Mouse (Mus musculus) ES-E14 (cell line): ENCODE measurements at regions not wholly inside any gene's neighbourhood (a gene's known extent, or its start where the extent isn't known, plus 50 kb on each side); places are given as distances from the start of the nearest gene placed in this dataset.

ENCODE experiments used
- ZC3H11A ChIP-seq: IDR thresholded peaks from 2 replicates; pipeline ENCODE4 v1.6.1; 2012; ENCODE audit warnings: low read depth, mild to moderate bottlenecking, inconsistent platforms, low read length, borderline replicate concordance
- ZNF384 ChIP-seq: IDR thresholded peaks from 2 replicates; pipeline ENCODE4 v1.6.1; 2012; ENCODE audit warnings: low read depth, low read length, inconsistent platforms

GRCm38 (mm10) chr15:31972891-31973290 is 204.2 kb upstream of the Tas2r119 start:
- no peak for TF ChIP-seq ZNF384
- TF ChIP-seq ZC3H11A = no peak
